Mouse (Mus musculus): ENCODE results near the gene Ubtd2.
"Not testable (repeated sequence)": the region's sequence is repeated elsewhere in the genome, so short reads cannot be mapped to it uniquely, and the experiment has no call there.

Ubtd2 gene

GRCm38 (mm10) chr11:32471925-32472324, 16.8 kb downstream of the Ubtd2 start:
- no peak for DNase-seq

GRCm38 (mm10) chr11:32474725-32475124, 19.6 kb downstream of the Ubtd2 start:
- no peak for DNase-seq

GRCm38 (mm10) chr11:32475487-32476236, 20.5 kb downstream of the Ubtd2 start:
- DNase-seq, result no peak

- no peak for DNase-seq
Measured at GRCm38 (mm10) chr11:32481525-32481924, 26.4 kb downstream of the Ubtd2 start.

- no peak for DNase-seq
Measured at GRCm38 (mm10) chr11:32485290-32485689, 30.1 kb downstream of the Ubtd2 start.

- no peak for DNase-seq
Measured at GRCm38 (mm10) chr11:32486621-32487020, 31.5 kb downstream of the Ubtd2 start.

GRCm38 (mm10) chr11:32487501-32487900, 32.3 kb downstream of the Ubtd2 start:
- no peak for DNase-seq

GRCm38 (mm10) chr11:32488344-32488743, 33.2 kb downstream of the Ubtd2 start:
- no peak for DNase-seq

- no peak for DNase-seq
Measured at GRCm38 (mm10) chr11:32488808-32489670, 33.9 kb downstream of the Ubtd2 start.

GRCm38 (mm10) chr11:32491079-32491478, 35.9 kb downstream of the Ubtd2 start:
- no peak for DNase-seq

- no peak for DNase-seq
Measured at GRCm38 (mm10) chr11:32493312-32493711, 38.1 kb downstream of the Ubtd2 start.

- DNase-seq, result no peak
Measured at GRCm38 (mm10) chr11:32495283-32495682, 40.1 kb downstream of the Ubtd2 start.

GRCm38 (mm10) chr11:32498757-32499535, 43.8 kb downstream of the Ubtd2 start:
- DNase-seq, result peak; percentile 77

GRCm38 (mm10) chr11:32499931-32500330, 44.8 kb downstream of the Ubtd2 start:
- DNase-seq, result no peak

- no peak for DNase-seq
Measured at GRCm38 (mm10) chr11:32503711-32504110, 48.5 kb downstream of the Ubtd2 start.

GRCm38 (mm10) chr11:32505091-32505739, 50.0 kb downstream of the Ubtd2 start:
- no peak for DNase-seq

GRCm38 (mm10) chr11:32510930-32511329, 55.8 kb downstream of the Ubtd2 start:
- no peak for DNase-seq

GRCm38 (mm10) chr11:32514853-32515252, 59.7 kb downstream of the Ubtd2 start:
- not testable (repeated sequence) for DNase-seq

GRCm38 (mm10) chr11:32516091-32516490, 60.9 kb downstream of the Ubtd2 start:
- peak; percentile 15 for DNase-seq

GRCm38 (mm10) chr11:32516916-32517712, 61.9 kb downstream of the Ubtd2 start:
- DNase-seq, result peak; percentile 12

GRCm38 (mm10) chr11:32518770-32519169, 63.6 kb downstream of the Ubtd2 start:
- no peak for DNase-seq

- DNase-seq, result no peak
Measured at GRCm38 (mm10) chr11:32519354-32519753, 64.2 kb downstream of the Ubtd2 start.
